Mouse (Mus musculus) natural killer cell, adult 2 months (primary cell): ENCODE results near the gene Amotl2.

ENCODE experiments used
- DNase-seq, 2 experiments: peaks; one replicate each; pipeline ENCODE4 v3.0.0; 2022; ENCODE audit warnings: low spot score in 2 of 2

Amotl2 gene

GRCm38 (mm10) chr9:102716481-102717163 is at the start of gene Amotl2:
Amotl2 (plus strand) TSS chr9:102716672.
- no peak for DNase-seq

DNA sequence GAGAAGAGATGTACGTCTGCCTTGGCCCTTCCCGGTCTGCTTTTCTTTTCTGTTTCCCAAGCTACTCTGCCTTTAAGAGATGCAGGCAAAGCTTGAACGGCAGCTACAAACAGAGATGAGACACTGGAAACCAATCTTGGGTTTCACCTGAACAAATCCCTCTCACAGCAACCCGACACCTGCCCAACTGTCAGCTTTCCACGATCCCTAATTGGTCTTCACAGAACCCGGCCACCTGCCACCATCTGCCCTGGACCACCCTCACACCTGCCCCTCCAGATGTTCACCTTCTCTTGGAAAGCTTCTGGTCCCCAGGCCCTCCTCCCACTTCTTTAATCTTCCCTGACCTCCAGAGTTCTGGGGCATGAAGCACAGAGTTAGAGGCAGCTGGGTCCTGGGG is 48.4 kb upstream of the Amotl2 start:
- no peak for DNase-seq

DNA sequence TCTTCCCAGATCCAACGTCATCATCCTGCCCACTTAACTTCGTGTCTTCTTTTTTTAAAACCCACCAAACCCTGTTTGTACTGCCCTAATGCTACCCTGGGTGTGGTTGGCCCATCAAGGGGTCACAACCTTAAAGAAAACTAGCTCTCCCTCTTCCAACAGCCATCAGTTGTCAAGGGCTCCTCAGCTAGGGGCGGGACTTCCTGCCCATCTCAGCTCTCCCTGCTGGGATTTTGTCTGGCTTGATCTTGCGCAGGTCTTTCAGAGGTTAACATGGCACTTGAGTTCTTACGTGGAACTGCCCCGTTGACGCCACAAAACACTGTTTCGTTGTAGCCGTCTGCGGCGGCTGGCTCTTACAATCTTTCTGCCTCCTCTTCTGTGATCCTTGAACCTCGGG is 47.6 kb upstream of the Amotl2 start:
- no peak for DNase-seq

GRCm38 (mm10) chr9:102673381-102673780 is 43.1 kb upstream of the Amotl2 start:
- DNase-seq: no peak

- DNase-seq: no peak
Measured at GRCm38 (mm10) chr9:102675922-102676321, 40.5 kb upstream of the Amotl2 start.

DNA sequence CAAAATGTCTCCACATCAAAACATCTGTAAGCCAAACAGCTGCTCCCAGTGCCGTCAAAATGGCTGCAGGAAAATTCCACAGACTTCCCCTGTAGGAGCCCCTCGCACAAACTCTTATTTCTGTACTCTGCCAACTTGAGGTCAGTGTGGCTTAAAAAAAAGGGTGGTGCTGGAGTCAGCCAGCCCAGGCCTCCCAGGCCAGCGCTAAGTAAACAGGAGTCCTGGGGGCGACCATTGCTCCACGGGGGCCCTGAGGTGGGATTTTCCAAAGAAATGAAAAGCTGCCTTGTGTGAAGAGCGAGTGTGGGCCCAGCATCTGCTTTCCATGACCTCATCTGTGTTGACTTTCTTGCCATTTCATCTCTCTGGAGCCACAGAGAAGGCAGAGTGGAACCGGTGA is 35.0 kb upstream of the Amotl2 start:
- no peak for DNase-seq

DNA sequence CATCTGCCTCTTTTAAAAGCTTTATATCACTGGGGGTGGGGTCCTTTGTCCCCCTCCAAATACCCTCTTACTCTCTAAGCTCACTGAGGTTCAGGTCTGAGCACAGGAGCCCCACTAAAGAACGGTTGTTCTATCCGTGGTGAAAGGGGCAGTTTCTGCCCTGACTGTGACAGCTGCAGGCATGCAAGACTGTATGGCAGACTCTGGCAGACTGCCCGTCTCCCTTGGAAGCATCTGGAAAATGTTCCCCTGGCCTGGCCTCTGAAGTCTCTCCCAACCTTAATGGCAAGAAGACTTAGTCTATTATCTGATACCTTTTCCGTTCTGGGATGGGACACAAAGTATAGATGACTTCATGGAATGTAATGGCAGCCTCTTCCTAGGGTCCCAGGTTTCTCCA is 28.5 kb upstream of the Amotl2 start:
- no peak for DNase-seq

GRCm38 (mm10) chr9:102689406-102689939 is 27.0 kb upstream of the Amotl2 start:
- no peak for DNase-seq

DNA sequence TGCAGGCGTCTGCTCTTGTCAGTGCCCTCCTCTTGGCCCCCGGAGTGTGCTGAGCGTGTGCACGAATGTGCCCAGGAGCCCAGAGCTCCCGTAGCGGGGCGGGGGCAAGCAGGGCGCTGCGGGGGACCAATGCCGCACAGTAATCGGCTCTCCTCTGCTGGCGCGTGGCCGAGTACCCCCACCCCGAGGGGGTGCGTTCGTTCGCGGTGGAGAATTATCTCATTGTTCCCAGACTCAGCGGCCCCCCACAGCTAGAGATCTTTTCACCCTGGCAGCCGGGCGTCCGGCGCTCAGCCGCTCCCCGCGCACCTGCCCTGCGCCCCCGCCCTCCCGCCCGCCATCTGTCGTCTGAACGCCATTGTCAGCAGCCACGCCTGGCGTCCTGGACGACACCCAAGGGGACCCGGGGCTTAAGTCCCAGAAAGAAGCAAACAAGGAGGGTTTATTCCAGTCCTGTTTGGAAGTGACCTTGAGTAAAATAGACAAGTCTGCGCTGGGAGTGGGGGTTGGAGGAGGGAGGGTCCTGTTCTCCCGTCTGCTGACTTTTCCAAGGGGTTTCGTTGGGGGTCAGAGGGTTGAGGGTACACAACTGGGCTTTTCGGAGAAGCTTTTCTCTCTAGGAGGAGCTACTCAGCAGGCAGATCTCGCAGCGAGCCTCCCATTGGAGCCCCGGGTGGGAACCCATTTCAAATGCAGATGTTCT is 26.4 kb upstream of the Amotl2 start:
- DNase-seq: no peak

- DNase-seq: no peak
Measured at GRCm38 (mm10) chr9:102690891-102691290, 25.6 kb upstream of the Amotl2 start.

GRCm38 (mm10) chr9:102692564-102693475 is 23.7 kb upstream of the Amotl2 start:
- DNase-seq: no peak

DNA sequence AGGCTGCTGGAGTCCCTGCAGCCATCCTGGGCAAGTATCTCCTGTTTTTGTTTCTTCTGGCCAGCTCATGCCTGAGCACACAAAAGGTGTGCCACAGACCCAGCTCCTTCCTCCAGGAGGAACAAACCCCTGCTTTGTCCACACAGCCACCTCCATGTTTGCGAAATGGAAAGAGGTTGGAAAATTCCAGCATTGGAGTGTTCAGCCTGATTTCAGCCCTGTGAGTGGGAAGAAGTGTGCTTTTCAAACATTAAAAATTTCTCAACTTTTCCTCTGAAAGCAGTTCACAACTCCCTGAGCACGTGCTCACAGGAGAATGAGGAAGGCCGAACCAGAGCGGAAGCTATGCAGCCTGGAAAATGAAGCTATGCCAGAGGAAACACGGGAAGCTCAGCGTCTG is 15.4 kb upstream of the Amotl2 start:
- no peak for DNase-seq

DNA sequence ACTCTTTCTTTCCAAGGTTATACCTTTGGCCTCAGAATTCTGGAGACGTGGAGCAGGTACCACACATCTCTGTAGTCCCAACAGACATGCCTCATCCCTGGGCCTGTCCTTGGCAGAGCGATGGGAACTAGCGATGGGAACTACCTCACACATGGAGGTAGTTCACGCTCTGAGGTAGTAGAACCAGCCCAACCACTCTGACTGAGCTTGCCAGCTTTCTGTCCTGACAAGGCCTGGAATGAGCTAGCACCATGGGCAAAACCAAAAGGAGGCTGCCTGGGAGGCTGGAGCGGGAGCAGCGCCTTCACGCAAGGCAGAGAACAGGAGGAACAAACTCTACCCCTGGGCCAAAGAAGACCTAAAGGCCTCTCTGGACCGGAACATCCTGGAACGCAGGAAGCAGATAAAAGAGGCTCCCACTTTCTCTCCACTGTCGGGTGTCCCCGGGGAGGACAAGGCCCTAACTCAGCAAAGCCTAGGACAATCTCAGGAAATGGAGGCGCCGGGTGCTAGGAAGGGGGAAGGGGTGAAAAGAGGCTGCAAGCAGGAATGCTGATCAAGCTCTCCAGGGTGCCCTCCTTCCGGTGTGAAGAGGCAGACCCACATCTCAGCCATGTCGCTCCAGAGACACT is 6.9 kb upstream of the Amotl2 start:
- no peak for DNase-seq

DNA sequence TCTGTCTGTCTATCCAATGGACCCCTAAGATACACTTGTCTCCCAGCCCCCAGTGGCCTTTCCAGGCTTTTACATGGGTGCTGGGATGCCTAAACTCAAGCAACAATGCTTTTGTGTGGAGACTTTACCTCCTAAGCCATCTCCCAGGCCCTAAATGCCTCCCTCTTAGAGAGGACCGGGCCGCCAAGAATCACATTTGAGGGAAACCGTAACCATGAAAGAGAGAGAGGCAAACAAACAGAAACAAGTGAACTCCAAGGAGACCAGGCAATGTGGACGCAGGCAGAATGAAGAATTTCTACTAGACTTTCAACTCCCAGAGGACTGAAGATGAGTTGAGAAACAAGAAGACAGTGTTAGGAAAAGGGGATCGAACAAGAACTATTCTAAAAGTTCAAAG is 6.0 kb upstream of the Amotl2 start:
- no peak for DNase-seq

GRCm38 (mm10) chr9:102713797-102714196 is 2.7 kb upstream of the Amotl2 start:
- DNase-seq: no peak

GRCm38 (mm10) chr9:102714893-102715505 is 1.5 kb upstream of the Amotl2 start:
- no peak for DNase-seq

- DNase-seq: no peak
Measured at GRCm38 (mm10) chr9:102715506-102715900, 969 bp upstream of the Amotl2 start.

GRCm38 (mm10) chr9:102717164-102717885 is 853 bp downstream of the Amotl2 start:
- peak in 1 of 2 experiments; percentile 5 for DNase-seq

- no peak for DNase-seq
Measured at GRCm38 (mm10) chr9:102717886-102718643, 1.6 kb downstream of the Amotl2 start.

- no peak for DNase-seq
Measured at GRCm38 (mm10) chr9:102718676-102719075, 2.2 kb downstream of the Amotl2 start.
